ENCODE assay signal across 20 mouse cellular contexts in genomic region chr16:95202126-95202883, GRCm38 (mm10). TPM values are rescaled to one million over a fixed set of nuclear protein-coding genes. Genes with fewer than 3 reads are reported as not detected.
DNase-seq lines count a peak whose midpoint lies in the region; ATAC-seq and TF ChIP-seq lines count a peak whose summit lies in the region.
"Had no signal": no experiment of that assay in that cellular context is flagged by ENCODE, and none has a peak within 500 bp of the region (broad histone marks: within the 10 kb centered on the region; RNA-seq: fewer than 3 reads in every experiment).

No protein-coding gene starts in this region.

- no peaks in the 10 kb centered on the region for H3K27me3 ChIP-seq in hindbrain, postnatal 0 days (ENCODE audit: insufficient read depth, low read length)
- no peaks in the 10 kb centered on the region for H3K27me3 ChIP-seq in hindbrain, embryonic 13.5 days
- H3K27me3 ChIP-seq in midbrain, postnatal 0 days (ENCODE audit: insufficient read depth, low read length) = no peaks in the 10 kb centered on the region
- H3K27me3 ChIP-seq in midbrain, embryonic 16.5 days (ENCODE audit: control insufficient read depth, insufficient read depth, low read depth, low read length) = no peaks in the 10 kb centered on the region
- H3K27me3 ChIP-seq: kidney, embryonic 15.5 days; midbrain, embryonic 15.5 days had no signal

- H3K4me3 ChIP-seq in hindbrain, postnatal 0 days (ENCODE audit: low read length) = no peak overlapping the region
- H3K4me3 ChIP-seq in hindbrain, embryonic 13.5 days = no peak overlapping the region
- no peak overlapping the region for H3K4me3 ChIP-seq in midbrain, postnatal 0 days (ENCODE audit: low read depth, low read length)
- no peak overlapping the region for H3K4me3 ChIP-seq in midbrain, embryonic 16.5 days (ENCODE audit: low read depth, low read length)
- H3K4me3 ChIP-seq: heart, embryonic 15.5 days; kidney, embryonic 15.5 days; midbrain, embryonic 15.5 days had no signal

- no peaks in the 10 kb centered on the region for H3K9me3 ChIP-seq in hindbrain, postnatal 0 days (ENCODE audit: low read length)
- H3K9me3 ChIP-seq in hindbrain, embryonic 13.5 days = no peaks in the 10 kb centered on the region
- H3K9me3 ChIP-seq in midbrain, postnatal 0 days (ENCODE audit: low read length) = no peaks in the 10 kb centered on the region
- no peaks in the 10 kb centered on the region for H3K9me3 ChIP-seq in midbrain, embryonic 16.5 days (replicated peaks; ENCODE audit: control insufficient read depth, low read length, poor library complexity, severe bottlenecking)
- H3K9me3 ChIP-seq: heart, embryonic 15.5 days; kidney, embryonic 15.5 days; midbrain, embryonic 15.5 days had no signal

- ATAC-seq in cerebellum, adult (ENCODE audit: insufficient number of reproducible peaks, low FRiP score, low TSS enrichment) = no peak; the same call in 1 of the 2 replicates
- ATAC-seq in hindbrain, postnatal 0 days = no peak
- no peak for ATAC-seq in hindbrain, embryonic 13.5 days (ENCODE audit: low FRiP score)
- ATAC-seq in midbrain, postnatal 0 days (ENCODE audit: low FRiP score) = no peak
- no peak for ATAC-seq in midbrain, embryonic 16.5 days
- no peak for ATAC-seq in activated CD4-positive, CD25-positive, alpha-beta regulatory T cell, adult 4 months
- ATAC-seq: liver, postnatal 0 days; midbrain, embryonic 15.5 days had no signal

- no peak overlapping the region for H3K4me2 ChIP-seq in hindbrain, postnatal 0 days (ENCODE audit: low read depth, low read length)
- no peak overlapping the region for H3K4me2 ChIP-seq in hindbrain, embryonic 13.5 days
- H3K4me2 ChIP-seq in midbrain, postnatal 0 days (ENCODE audit: low read depth, low read length, poor library complexity, severe bottlenecking) = no peak overlapping the region
- H3K4me2 ChIP-seq in midbrain, embryonic 16.5 days (ENCODE audit: low read length) = no peak overlapping the region
- H3K4me2 ChIP-seq: heart, embryonic 15.5 days; kidney, embryonic 15.5 days; liver, embryonic 11.5 days; midbrain, embryonic 15.5 days had no signal

- H3K27ac ChIP-seq in hindbrain, postnatal 0 days = peak overlapping the region; percentile 7; the same call in 1 of the 2 replicates
- no peak overlapping the region for H3K27ac ChIP-seq in hindbrain, embryonic 13.5 days
- no peak overlapping the region for H3K27ac ChIP-seq in midbrain, postnatal 0 days (ENCODE audit: low read depth, low read length)
- no peak overlapping the region for H3K27ac ChIP-seq in midbrain, embryonic 16.5 days (ENCODE audit: low read length)
- H3K27ac ChIP-seq: heart, embryonic 15.5 days; kidney, embryonic 15.5 days; macrophage; midbrain, embryonic 15.5 days; stomach, postnatal 0 days had no signal

- H3K9ac ChIP-seq in hindbrain, postnatal 0 days (replicated peaks; ENCODE audit: low read length) = no peak overlapping the region
- H3K9ac ChIP-seq in hindbrain, embryonic 13.5 days = no peak overlapping the region
- no peak overlapping the region for H3K9ac ChIP-seq in midbrain, postnatal 0 days (replicated peaks; ENCODE audit: low read length, poor library complexity, severe bottlenecking)
- H3K9ac ChIP-seq in midbrain, embryonic 16.5 days (ENCODE audit: low read depth, low read length) = no peak overlapping the region
- H3K9ac ChIP-seq: heart, embryonic 15.5 days; kidney, embryonic 15.5 days; liver, postnatal 0 days; midbrain, embryonic 15.5 days had no signal

- no peak for TF ChIP-seq CTCF in hindbrain, postnatal 0 days (IDR thresholded peaks at IDR 0.05; ENCODE audit: low read depth)
- no peak for TF ChIP-seq CTCF in midbrain, postnatal 0 days (IDR thresholded peaks at IDR 0.05)

- no peaks in the 10 kb centered on the region for H3K36me3 ChIP-seq in hindbrain, postnatal 0 days (ENCODE audit: insufficient read depth, low read length)
- H3K36me3 ChIP-seq in hindbrain, embryonic 13.5 days = no peaks in the 10 kb centered on the region
- no peaks in the 10 kb centered on the region for H3K36me3 ChIP-seq in midbrain, postnatal 0 days (ENCODE audit: insufficient read depth, low read length)
- no peaks in the 10 kb centered on the region for H3K36me3 ChIP-seq in midbrain, embryonic 16.5 days (ENCODE audit: control insufficient read depth, insufficient read depth, low read length)
- H3K36me3 ChIP-seq: heart, embryonic 15.5 days; kidney, embryonic 15.5 days; midbrain, embryonic 15.5 days had no signal

- peak; percentile 17 to 30 for DNase-seq in cerebellum, adult 18-20 months
- peak; percentile 51 for DNase-seq in hindbrain, postnatal 0 days (ENCODE audit: low spot score)
- DNase-seq in midbrain, postnatal 0 days (ENCODE audit: low spot score) = peak; percentile 33
- peak; percentile 43 to 54 for DNase-seq in cerebellum, postnatal 14 days
- DNase-seq: adrenal gland, postnatal 25 days; kidney, adult 11 months; kidney, postnatal 4 days; liver, postnatal 0 days; thymus, adult 2 months; thymus, postnatal 4 days had no signal

- peaks cover 13% of the 10 kb centered on the region for H3K4me1 ChIP-seq in hindbrain, postnatal 0 days (ENCODE audit: insufficient read depth, low read length)
- peaks cover 7% of the 10 kb centered on the region for H3K4me1 ChIP-seq in hindbrain, embryonic 13.5 days (replicated peaks)
- H3K4me1 ChIP-seq in midbrain, postnatal 0 days (ENCODE audit: insufficient read depth, low read length) = no peaks in the 10 kb centered on the region; the same call in 1 of the 2 replicates
- peaks cover 8% of the 10 kb centered on the region for H3K4me1 ChIP-seq in midbrain, embryonic 16.5 days (ENCODE audit: control insufficient read depth, insufficient read depth, low read length)
- H3K4me1 ChIP-seq: heart, embryonic 15.5 days; kidney, embryonic 15.5 days had no signal

- 56% methylated on average over 7 of the region's 7 CpGs for WGBS in hindbrain, postnatal 0 days
- 76% methylated on average over 7 of the region's 7 CpGs for WGBS in hindbrain, embryonic 13.5 days
- 71% methylated on average over 7 of the region's 7 CpGs for WGBS in midbrain, postnatal 0 days
- 76% methylated on average over 7 of the region's 7 CpGs for WGBS in midbrain, embryonic 16.5 days

RNA-seq across cellular contexts. Expression of gene Kcnj15, which starts 55.1 kb away (rescaled TPM):
- total RNA-seq in hindbrain, postnatal 0 days (2014; rRNA removed) = 0.05 and 0.11 TPM in 2 replicates
- 0.30 and 0.34 TPM in 2 replicates for polyA plus RNA-seq in hindbrain, postnatal 0 days (2015; fragmentation: Nextera tagmentation; extraction: Ambion mirVana)
- 0.08 and 0.12 TPM in 2 replicates for polyA plus RNA-seq in hindbrain, embryonic 13.5 days (2015; fragmentation: Nextera tagmentation; extraction: Ambion mirVana)
- total RNA-seq in midbrain, postnatal 0 days (2014; rRNA removed) = 0.09 TPM in 1 of 2 replicates, not detected in the other
- 0.04 and 0.06 TPM in 2 replicates for polyA plus RNA-seq in midbrain, postnatal 0 days (2015; fragmentation: Nextera tagmentation; extraction: Ambion mirVana)
- polyA plus RNA-seq in midbrain, embryonic 16.5 days (2015; fragmentation: Nextera tagmentation; extraction: Ambion mirVana) = 0.05 and 0.07 TPM in 2 replicates
- polyA plus RNA-seq in activated CD4-positive, CD25-positive, alpha-beta regulatory T cell, adult 4 months (2017; shearing (Covaris generic)) = 1 to 10 TPM in 1 of 2 experiments, under 1 TPM in 1; 0.79 to 1.4 TPM
- polyA plus RNA-seq: macrophage had no signal
